Mouse (Mus musculus): ENCODE data around the gene Bglap. TPM values are rescaled to one million over a fixed set of nuclear protein-coding genes. Genes with fewer than 3 reads are reported as not detected.

Bglap gene
- polyA plus RNA-seq, 1 experiment from 2014 or later = not detected

DNA sequence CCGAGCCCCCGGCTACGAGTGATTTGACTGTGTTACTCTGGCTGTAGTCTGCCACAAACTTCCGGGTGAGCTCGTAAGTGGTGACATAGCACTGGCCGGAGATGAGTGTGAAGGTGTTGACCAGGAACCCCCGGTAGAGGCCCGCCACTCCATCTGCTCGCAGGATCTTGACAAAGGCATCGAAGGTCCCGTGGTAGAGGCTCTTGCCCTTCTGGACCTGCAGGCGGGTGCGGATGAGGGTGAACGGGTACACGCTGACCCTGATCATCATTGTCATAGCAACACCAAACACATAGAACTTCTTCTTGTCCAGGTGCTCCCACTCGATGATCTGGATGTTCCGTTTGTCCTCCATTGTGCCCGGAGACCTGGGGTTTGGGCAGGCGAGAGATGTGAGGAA lies 36.5 kb upstream of the Bglap start:
- Histone ChIP-seq H3K9me3 (replicated peaks; ENCODE audit: control insufficient read depth, low read length) (no peaks in the 10 kb centered on the region), H3K27me3 (ENCODE audit: control insufficient read depth, insufficient read depth, low read length) (no peaks in the 10 kb centered on the region), H3K27ac (replicated peaks; ENCODE audit: low read depth, low read length) (no peak overlapping the region), H3K4me3 (ENCODE audit: low read depth, low read length) (no peak overlapping the region), H3K36me3 (replicated peaks; ENCODE audit: control insufficient read depth, insufficient read depth, low read depth, low read length) (peaks cover 5% of the 10 kb centered on the region), H3K4me1 (ENCODE audit: control insufficient read depth, insufficient read depth, low read length) (no peaks in the 10 kb centered on the region), H3K9ac (replicated peaks; ENCODE audit: low read length) (no peak overlapping the region), H3K4me2 (ENCODE audit: low read depth, low read length) (no peak overlapping the region)
- DNase-seq (ENCODE audit: low spot score) (no peak), ATAC-seq (replicated peaks; ENCODE audit: insufficient number of reproducible peaks, low FRiP score, low TSS enrichment, low read depth) (no peak)
- WGBS = 97% methylated on average over 19 of the region's 19 CpGs

DNA sequence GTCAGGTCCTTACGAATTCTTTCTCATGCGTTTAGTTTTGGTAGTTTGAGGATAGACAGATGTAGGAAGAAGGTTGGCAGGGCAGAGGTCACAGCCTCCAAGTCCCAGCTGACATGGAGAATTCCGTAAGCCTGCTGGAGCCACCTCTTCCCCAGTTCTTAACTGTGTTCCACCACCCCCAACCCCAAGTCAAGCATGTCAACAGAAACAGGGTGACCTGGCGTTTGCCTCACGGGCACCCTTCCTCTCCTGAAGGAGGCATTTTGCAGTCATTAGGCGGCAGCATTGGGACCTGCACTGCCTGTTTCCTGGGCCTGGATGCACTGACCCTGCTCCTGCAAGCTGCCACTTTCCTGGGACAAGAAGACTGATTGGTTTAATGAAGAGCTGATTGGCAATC lies 33.8 kb upstream of the Bglap start:
- ATAC-seq (replicated peaks; ENCODE audit: insufficient number of reproducible peaks, low FRiP score, low TSS enrichment, low read depth) (no peak), DNase-seq (ENCODE audit: low spot score) (no peak)
- no peak overlapping the region for H3K4me3 ChIP-seq (ENCODE audit: low read depth, low read length)
- no peaks in the 10 kb centered on the region for H3K9me3 ChIP-seq (replicated peaks; ENCODE audit: control insufficient read depth, low read length)
- 81% methylated on average over 6 of the region's 6 CpGs for WGBS
- H3K4me2 ChIP-seq (ENCODE audit: low read depth, low read length) = no peak overlapping the region
- no peaks in the 10 kb centered on the region for H3K4me1 ChIP-seq (ENCODE audit: control insufficient read depth, insufficient read depth, low read length)
- no peak overlapping the region for H3K9ac ChIP-seq (replicated peaks; ENCODE audit: low read length)
- H3K27ac ChIP-seq (replicated peaks; ENCODE audit: low read depth, low read length) = no peak overlapping the region
- H3K27me3 ChIP-seq (ENCODE audit: control insufficient read depth, insufficient read depth, low read length) = no peaks in the 10 kb centered on the region
- peaks cover 5% of the 10 kb centered on the region for H3K36me3 ChIP-seq (replicated peaks; ENCODE audit: control insufficient read depth, insufficient read depth, low read depth, low read length)

DNA sequence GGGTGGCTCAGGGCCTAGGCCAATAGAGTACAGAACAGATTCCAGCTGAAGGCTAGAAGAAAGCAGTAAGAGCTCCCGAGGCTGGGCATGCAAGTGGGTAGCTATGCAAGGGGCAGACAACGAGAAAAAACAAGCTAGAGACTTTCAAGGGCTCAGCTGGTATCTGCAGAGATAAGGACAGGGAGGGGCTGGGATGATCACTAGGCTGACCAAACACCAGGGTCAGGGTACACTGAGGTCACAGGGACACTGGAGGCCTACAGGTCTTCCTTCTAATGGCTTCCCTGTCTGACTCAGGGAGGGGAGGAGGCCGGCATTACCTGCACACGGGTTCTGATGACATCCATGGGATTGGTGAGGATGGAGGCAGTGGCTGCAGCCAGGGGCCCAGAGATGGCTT lies 31.4 kb upstream of the Bglap start:
- ATAC-seq (replicated peaks; ENCODE audit: insufficient number of reproducible peaks, low FRiP score, low TSS enrichment, low read depth) = no peak

DNA sequence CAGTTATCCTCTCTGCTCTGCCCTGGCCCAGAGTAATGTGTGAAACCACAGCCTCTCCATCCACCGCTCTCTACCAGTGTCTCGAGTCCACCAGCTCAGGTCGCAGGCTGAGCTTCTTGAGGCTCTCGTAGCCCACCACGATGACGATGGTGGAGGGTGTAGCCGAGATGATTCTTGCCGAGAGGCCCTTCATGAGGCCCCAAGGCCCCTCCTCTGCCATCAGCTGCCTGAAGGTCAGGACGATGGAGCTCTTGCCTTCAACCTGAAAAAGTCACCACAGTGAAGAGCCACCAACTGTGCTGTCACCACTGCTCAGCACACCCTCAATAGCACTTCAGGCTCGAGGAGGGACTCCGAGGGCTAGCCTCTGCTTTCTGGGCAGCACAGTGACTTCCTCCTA lies 28.4 kb upstream of the Bglap start:
- H3K36me3 ChIP-seq (replicated peaks; ENCODE audit: control insufficient read depth, insufficient read depth, low read depth, low read length) = no peaks in the 10 kb centered on the region; the same call in 1 of the 2 replicates
- no peak overlapping the region for H3K9ac ChIP-seq (replicated peaks; ENCODE audit: low read length)
- no peak overlapping the region for H3K4me2 ChIP-seq (ENCODE audit: low read depth, low read length)
- H3K4me3 ChIP-seq (ENCODE audit: low read depth, low read length) = no peak overlapping the region
- H3K27ac ChIP-seq (replicated peaks; ENCODE audit: low read depth, low read length) = no peak overlapping the region
- H3K9me3 ChIP-seq (replicated peaks; ENCODE audit: control insufficient read depth, low read length) = no peaks in the 10 kb centered on the region
- no peaks in the 10 kb centered on the region for H3K27me3 ChIP-seq (ENCODE audit: control insufficient read depth, insufficient read depth, low read length)
- DNase-seq (ENCODE audit: low spot score) (no peak), ATAC-seq (replicated peaks; ENCODE audit: insufficient number of reproducible peaks, low FRiP score, low TSS enrichment, low read depth) (no peak)
- no peaks in the 10 kb centered on the region for H3K4me1 ChIP-seq (ENCODE audit: control insufficient read depth, insufficient read depth, low read length)
- WGBS = 90% methylated on average over 11 of the region's 11 CpGs

More for the DNA sequence above, 31.4 kb upstream of the Bglap start:
- H3K36me3 ChIP-seq (replicated peaks; ENCODE audit: control insufficient read depth, insufficient read depth, low read depth, low read length) = peaks cover 3% of the 10 kb centered on the region
- H3K9ac ChIP-seq (replicated peaks; ENCODE audit: low read length) = no peak overlapping the region
- H3K27ac ChIP-seq (replicated peaks; ENCODE audit: low read depth, low read length) = no peak overlapping the region
- no peak overlapping the region for H3K4me2 ChIP-seq (ENCODE audit: low read depth, low read length)
- no peak for DNase-seq (ENCODE audit: low spot score)
- H3K9me3 ChIP-seq (replicated peaks; ENCODE audit: control insufficient read depth, low read length) = no peaks in the 10 kb centered on the region
- no peaks in the 10 kb centered on the region for H3K27me3 ChIP-seq (ENCODE audit: control insufficient read depth, insufficient read depth, low read length)
- no peaks in the 10 kb centered on the region for H3K4me1 ChIP-seq (ENCODE audit: control insufficient read depth, insufficient read depth, low read length)
- H3K4me3 ChIP-seq (ENCODE audit: low read depth, low read length) = no peak overlapping the region
- 80% methylated on average over 4 of the region's 4 CpGs for WGBS

DNA sequence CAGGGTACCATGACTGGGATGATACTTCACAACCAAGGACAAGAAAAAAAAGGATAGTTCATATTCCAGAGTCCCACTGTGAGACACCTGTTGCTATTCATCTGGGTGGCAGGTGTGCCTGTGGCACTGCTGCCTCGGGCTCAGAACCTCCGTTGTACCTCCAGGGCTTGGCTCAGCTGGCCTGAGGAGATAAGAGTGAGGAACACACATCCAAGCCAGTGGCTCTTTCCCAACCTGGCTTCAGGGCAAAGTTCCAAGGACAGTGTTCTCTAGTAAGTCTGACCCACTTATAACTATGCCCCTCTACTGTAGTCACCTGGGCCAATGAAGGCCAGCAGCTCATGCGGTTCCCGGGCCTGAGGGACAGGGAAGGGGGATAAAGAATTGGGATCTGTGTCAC lies 27.4 kb upstream of the Bglap start:
- H3K9me3 ChIP-seq (replicated peaks; ENCODE audit: control insufficient read depth, low read length) = no peaks in the 10 kb centered on the region
- no peaks in the 10 kb centered on the region; the same call in 1 of the 2 replicates for H3K36me3 ChIP-seq (replicated peaks; ENCODE audit: control insufficient read depth, insufficient read depth, low read depth, low read length)
- no peak for ATAC-seq (replicated peaks; ENCODE audit: insufficient number of reproducible peaks, low FRiP score, low TSS enrichment, low read depth)
- H3K4me1 ChIP-seq (ENCODE audit: control insufficient read depth, insufficient read depth, low read length) = no peaks in the 10 kb centered on the region
- DNase-seq (ENCODE audit: low spot score) = no peak
- no peak overlapping the region for H3K4me3 ChIP-seq (ENCODE audit: low read depth, low read length)
- no peak overlapping the region for H3K4me2 ChIP-seq (ENCODE audit: low read depth, low read length)
- H3K9ac ChIP-seq (replicated peaks; ENCODE audit: low read length) = no peak overlapping the region
- no peaks in the 10 kb centered on the region for H3K27me3 ChIP-seq (ENCODE audit: control insufficient read depth, insufficient read depth, low read length)
- WGBS = 97% methylated on average over 4 of the region's 4 CpGs
- H3K27ac ChIP-seq (replicated peaks; ENCODE audit: low read depth, low read length) = no peak overlapping the region

DNA sequence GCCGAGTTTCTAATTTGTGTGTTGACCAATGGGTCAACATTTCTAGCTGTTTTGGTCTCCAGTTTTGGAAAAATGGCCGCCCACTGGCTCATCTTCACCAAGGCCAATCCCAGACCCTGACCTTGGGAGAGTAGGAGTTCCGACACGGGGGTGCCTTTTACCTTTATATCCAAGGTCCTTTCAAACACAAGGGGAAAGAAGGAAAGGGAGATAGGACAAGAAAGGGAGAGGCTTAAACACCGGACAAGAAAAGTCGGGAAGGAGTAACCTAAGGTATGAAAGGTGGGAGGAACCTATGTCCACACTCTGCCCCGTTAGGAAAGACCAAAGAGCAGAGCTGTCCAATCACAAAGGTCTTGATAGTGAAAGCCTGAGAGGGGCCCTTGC lies 26.4 kb upstream of the Bglap start:
- DNase-seq (ENCODE audit: low spot score) = no peak
- Histone ChIP-seq H3K27ac (replicated peaks; ENCODE audit: low read depth, low read length) (no peak overlapping the region), H3K4me3 (ENCODE audit: low read depth, low read length) (peak overlapping the region; percentile 72), H3K36me3 (replicated peaks; ENCODE audit: control insufficient read depth, insufficient read depth, low read depth, low read length) (no peaks in the 10 kb centered on the region; the same call in 1 of the 2 replicates), H3K4me1 (ENCODE audit: control insufficient read depth, insufficient read depth, low read length) (no peaks in the 10 kb centered on the region), H3K9me3 (replicated peaks; ENCODE audit: control insufficient read depth, low read length) (no peaks in the 10 kb centered on the region), H3K9ac (replicated peaks; ENCODE audit: low read length) (peak overlapping the region; percentile 89; the same call in 1 of the 2 replicates), H3K4me2 (ENCODE audit: low read depth, low read length) (peak overlapping the region; percentile 71), H3K27me3 (ENCODE audit: control insufficient read depth, insufficient read depth, low read length) (no peaks in the 10 kb centered on the region)
- no peak for ATAC-seq (replicated peaks; ENCODE audit: insufficient number of reproducible peaks, low FRiP score, low TSS enrichment, low read depth)
- 25% methylated on average over 7 of the region's 7 CpGs for WGBS

DNA sequence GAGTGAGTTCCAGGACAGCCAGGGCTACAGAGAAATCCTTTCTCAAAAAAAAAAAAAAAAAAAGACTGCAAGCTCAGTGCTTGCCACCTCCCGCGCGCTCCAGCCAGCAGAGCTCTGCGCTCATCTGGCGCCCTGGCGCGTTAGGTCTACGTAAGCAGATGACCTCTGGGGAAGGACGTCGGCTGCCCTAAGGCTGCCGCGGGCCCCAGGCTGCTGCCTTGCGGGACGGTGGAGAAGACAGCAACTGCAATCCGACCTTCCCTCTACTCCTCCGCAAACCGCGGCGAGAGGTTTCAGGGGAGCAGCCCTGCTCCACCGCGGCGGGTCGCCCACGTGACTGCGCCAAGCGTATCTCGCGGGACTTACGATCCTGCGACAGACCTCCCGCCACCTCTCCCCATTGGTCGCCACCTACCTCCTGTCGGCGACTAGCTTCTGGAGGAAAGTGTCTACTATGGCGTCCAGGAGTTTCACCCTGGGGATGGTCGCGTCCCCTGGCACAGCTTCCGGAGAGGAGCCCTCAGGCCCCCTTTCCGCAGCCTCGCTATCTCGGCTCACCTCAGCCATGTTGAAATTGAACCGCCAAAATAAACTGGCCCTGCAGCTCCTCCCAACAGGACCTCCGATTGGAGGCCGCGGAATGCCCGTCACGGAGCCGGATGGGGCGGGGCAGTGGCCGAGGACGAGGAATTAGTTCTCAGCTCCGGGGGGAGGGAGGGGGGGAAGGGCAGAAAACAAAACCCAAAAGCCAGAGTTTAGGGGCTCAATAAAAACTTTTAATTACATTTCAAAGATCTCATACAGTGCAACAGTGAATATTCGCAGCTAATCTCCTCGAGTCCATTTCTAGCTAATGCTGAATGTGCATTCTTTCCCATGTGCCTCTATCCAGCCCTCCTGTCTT lies 25.7 kb upstream of the Bglap start, which contains the start of gene Pmf1:
Gene Pmf1 (minus strand): TSS at position 591 of the 904 bp plus-strand sequence.
- ATAC-seq (replicated peaks; ENCODE audit: insufficient number of reproducible peaks, low FRiP score, low TSS enrichment, low read depth) = peak; percentile 89

DNA sequence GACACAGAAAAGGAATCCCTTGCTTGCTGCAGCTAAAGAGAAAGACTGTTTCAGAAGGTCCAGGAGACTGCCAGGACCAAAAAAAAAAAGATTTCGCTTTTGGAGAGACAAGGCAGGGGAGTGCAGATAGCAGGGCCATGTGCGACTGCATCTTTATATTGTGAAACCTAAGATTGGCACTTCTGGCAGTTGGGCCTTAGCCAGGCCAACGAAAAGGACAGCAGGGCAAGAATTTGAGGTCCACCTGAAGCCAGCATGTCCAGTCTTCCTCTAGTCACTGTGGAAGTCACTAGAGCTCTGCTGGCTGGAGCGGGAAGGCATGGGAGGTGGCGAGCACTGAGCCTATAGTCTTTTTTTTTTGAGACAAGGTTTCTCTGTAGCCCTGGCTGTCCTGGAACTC lies 24.7 kb upstream of the Bglap start:
- H3K4me2 ChIP-seq (ENCODE audit: low read depth, low read length) = peak overlapping the region; percentile 71
- peak overlapping the region; percentile 89 for H3K9ac ChIP-seq (replicated peaks; ENCODE audit: low read length)
- H3K4me3 ChIP-seq (ENCODE audit: low read depth, low read length) = peak overlapping the region; percentile 72
- WGBS = 65% methylated on average over 5 of the region's 5 CpGs
- no peak overlapping the region for H3K27ac ChIP-seq (replicated peaks; ENCODE audit: low read depth, low read length)
- DNase-seq (ENCODE audit: low spot score) = no peak
- no peak for ATAC-seq (replicated peaks; ENCODE audit: insufficient number of reproducible peaks, low FRiP score, low TSS enrichment, low read depth)
- no peaks in the 10 kb centered on the region for H3K27me3 ChIP-seq (ENCODE audit: control insufficient read depth, insufficient read depth, low read length)
- H3K9me3 ChIP-seq (replicated peaks; ENCODE audit: control insufficient read depth, low read length) = no peaks in the 10 kb centered on the region
- H3K4me1 ChIP-seq (ENCODE audit: control insufficient read depth, insufficient read depth, low read length) = no peaks in the 10 kb centered on the region
- no peaks in the 10 kb centered on the region for H3K36me3 ChIP-seq (replicated peaks; ENCODE audit: control insufficient read depth, insufficient read depth, low read depth, low read length)

More for the DNA sequence above, 25.7 kb upstream of the Bglap start, which contains the start of gene Pmf1:
- H3K27me3 ChIP-seq (ENCODE audit: control insufficient read depth, insufficient read depth, low read length) = no peaks in the 10 kb centered on the region
- peak; percentile 91 for DNase-seq (ENCODE audit: low spot score)
- peak within 1 kb of the TSS; percentile 71 for H3K4me2 ChIP-seq (ENCODE audit: low read depth, low read length)
- H3K9ac ChIP-seq (replicated peaks; ENCODE audit: low read length) = peak within 1 kb of the TSS; percentile 89
- 0% methylated on average over 54 of the region's 54 CpGs for WGBS
- no peaks in the 10 kb centered on the region for H3K4me1 ChIP-seq (ENCODE audit: control insufficient read depth, insufficient read depth, low read length)
- H3K4me3 ChIP-seq (ENCODE audit: low read depth, low read length) = peak within 1 kb of the TSS; percentile 72
- H3K36me3 ChIP-seq (replicated peaks; ENCODE audit: control insufficient read depth, insufficient read depth, low read depth, low read length) = no peaks in the 10 kb centered on the region
- H3K27ac ChIP-seq (replicated peaks; ENCODE audit: low read depth, low read length) = peak within 1 kb of the TSS; percentile 93
- H3K9me3 ChIP-seq (replicated peaks; ENCODE audit: control insufficient read depth, low read length) = no peaks in the 10 kb centered on the region

Data from embryonic facial prominence, embryonic 11.5 days (tissue).